Comparison of ENCODE assay signal across 8 mouse cellular contexts in the genomic region with DNA sequence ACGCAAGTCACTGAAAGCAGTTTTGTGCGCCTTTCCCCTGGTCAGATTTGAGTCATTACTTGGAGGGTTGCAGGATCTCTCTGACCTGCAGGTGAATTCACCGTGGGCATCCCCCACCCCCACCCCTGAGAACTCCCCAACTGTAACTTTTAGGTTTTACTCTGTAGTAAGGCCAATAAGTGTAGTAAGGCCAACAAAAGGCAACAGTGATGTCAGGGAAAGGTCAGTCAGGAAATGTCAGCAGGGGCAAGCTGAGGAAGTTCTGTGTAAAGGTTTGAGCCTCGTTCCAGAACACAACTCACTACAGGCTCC. TPM values are rescaled to one million over a fixed set of nuclear protein-coding genes. Genes with fewer than 3 reads are reported as not detected.
DNase-seq lines count a peak whose midpoint lies in the region; ATAC-seq and TF ChIP-seq lines count a peak whose summit lies in the region.

No protein-coding gene starts in this region.

- no peak for ATAC-seq in lung, postnatal 0 days
- no peak for ATAC-seq in forebrain, embryonic 12.5 days (ENCODE audit: low FRiP score)
- ATAC-seq in liver, embryonic 11.5 days (replicated peaks; ENCODE audit: low FRiP score): no peak
- no peak for ATAC-seq in stomach, embryonic 14.5 days (ENCODE audit: insufficient number of reproducible peaks, insufficient read depth, low FRiP score, low read depth)

- peak overlapping the region; percentile 99 for H3K4me2 ChIP-seq in lung, postnatal 0 days (replicated peaks; ENCODE audit: low read depth, low read length)
- peak overlapping the region; percentile 97 for H3K4me2 ChIP-seq in forebrain, embryonic 12.5 days
- peak overlapping the region; percentile 95 for H3K4me2 ChIP-seq in liver, embryonic 11.5 days
- H3K4me2 ChIP-seq in stomach, embryonic 14.5 days (replicated peaks; ENCODE audit: low read depth, low read length): peak overlapping the region; percentile 94

- H3K9me3 ChIP-seq in lung, postnatal 0 days (ENCODE audit: low read length): no peaks in the 10 kb centered on the region
- H3K9me3 ChIP-seq in forebrain, embryonic 12.5 days: no peaks in the 10 kb centered on the region
- H3K9me3 ChIP-seq in liver, embryonic 11.5 days (ENCODE audit: control insufficient read depth, low read length): no peaks in the 10 kb centered on the region
- H3K9me3 ChIP-seq in stomach, embryonic 14.5 days (ENCODE audit: control insufficient read depth, low read depth, low read length): no peaks in the 10 kb centered on the region

- H3K9ac ChIP-seq in lung, postnatal 0 days (replicated peaks; ENCODE audit: low read depth): peak overlapping the region; percentile 71; the same call in 1 of the 2 replicates
- H3K9ac ChIP-seq in forebrain, embryonic 12.5 days: peak overlapping the region; percentile 91
- 0 out of 2 replicates have a peak overlapping the region, but pooled peaks have one; percentile 16 for H3K9ac ChIP-seq in liver, embryonic 11.5 days (ENCODE audit: low read depth, low read length)
- 0 out of 2 replicates have a peak overlapping the region, but pooled peaks have one; percentile 84 for H3K9ac ChIP-seq in stomach, embryonic 14.5 days (replicated peaks; ENCODE audit: low read depth, low read length)

- DNase-seq in lung, postnatal 0 days (ENCODE audit: low spot score): peak; percentile 47
- DNase-seq in lung, postnatal 4 days: no peak
- no peak for DNase-seq in liver, embryonic 11.5 days (ENCODE audit: low spot score)
- DNase-seq in urinary bladder, adult 2 months (ENCODE audit: low spot score): no peak
- no peak for DNase-seq in adrenal gland, adult 2 months
- DNase-seq in ovary, postnatal 36 days (ENCODE audit: low spot score): no peak

- H3K36me3 ChIP-seq in lung, postnatal 0 days (ENCODE audit: insufficient read depth, low read length): no peaks in the 10 kb centered on the region
- H3K36me3 ChIP-seq in forebrain, embryonic 12.5 days (replicated peaks): peaks cover 11% of the 10 kb centered on the region; the same call in 1 of the 2 replicates
- no peaks in the 10 kb centered on the region; the same call in 1 of the 2 replicates for H3K36me3 ChIP-seq in liver, embryonic 11.5 days (ENCODE audit: control insufficient read depth, insufficient read depth, low read length)
- H3K36me3 ChIP-seq in stomach, embryonic 14.5 days (ENCODE audit: control insufficient read depth, insufficient read depth, low read length): no peaks in the 10 kb centered on the region

- peak overlapping the region; percentile 96 for H3K4me3 ChIP-seq in lung, postnatal 0 days (ENCODE audit: low read depth, low read length)
- H3K4me3 ChIP-seq in forebrain, embryonic 12.5 days (replicated peaks): peak overlapping the region; percentile 97
- H3K4me3 ChIP-seq in liver, embryonic 11.5 days (ENCODE audit: low read depth, low read length): peak overlapping the region; percentile 99
- H3K4me3 ChIP-seq in stomach, embryonic 14.5 days (ENCODE audit: low read depth, low read length): peak overlapping the region; percentile 99

- WGBS in lung, postnatal 0 days: 12% methylated on average over 4 of the region's 4 CpGs
- 14% methylated on average over 4 of the region's 4 CpGs for WGBS in forebrain, embryonic 12.5 days
- WGBS in liver, embryonic 11.5 days: 5% methylated on average over 4 of the region's 4 CpGs
- WGBS in stomach, embryonic 14.5 days: 13% methylated on average over 4 of the region's 4 CpGs

- H3K4me1 ChIP-seq in lung, postnatal 0 days (ENCODE audit: insufficient read depth, low read depth, low read length): peaks cover 12% of the 10 kb centered on the region; the same call in 1 of the 2 replicates
- H3K4me1 ChIP-seq in forebrain, embryonic 12.5 days: peaks cover 24% of the 10 kb centered on the region
- peaks cover 45% of the 10 kb centered on the region for H3K4me1 ChIP-seq in liver, embryonic 11.5 days (replicated peaks; ENCODE audit: control insufficient read depth, insufficient read depth, low read length)
- H3K4me1 ChIP-seq in stomach, embryonic 14.5 days (ENCODE audit: control insufficient read depth, insufficient read depth, low read length): peaks cover 14% of the 10 kb centered on the region; the same call in 1 of the 2 replicates

- H3K27me3 ChIP-seq in lung, postnatal 0 days (replicated peaks; ENCODE audit: insufficient read depth, low read length): no peaks in the 10 kb centered on the region
- no peaks in the 10 kb centered on the region for H3K27me3 ChIP-seq in forebrain, embryonic 12.5 days
- H3K27me3 ChIP-seq in liver, embryonic 11.5 days (replicated peaks; ENCODE audit: control insufficient read depth, insufficient read depth, low read length): no peaks in the 10 kb centered on the region
- H3K27me3 ChIP-seq in stomach, embryonic 14.5 days (ENCODE audit: control insufficient read depth, insufficient read depth, low read length): no peaks in the 10 kb centered on the region

- peak; percentile 9; the same call in 1 of the 2 replicates for TF ChIP-seq CTCF in lung, postnatal 0 days (IDR thresholded peaks at IDR 0.05)

- no peak for TF ChIP-seq EP300 in lung, postnatal 0 days (IDR thresholded peaks at IDR 0.05)

- H3K27ac ChIP-seq in lung, postnatal 0 days (ENCODE audit: low read length): peak overlapping the region; percentile 68
- H3K27ac ChIP-seq in forebrain, embryonic 12.5 days: no peak overlapping the region
- H3K27ac ChIP-seq in liver, embryonic 11.5 days (ENCODE audit: low read depth, low read length): no peak overlapping the region
- H3K27ac ChIP-seq in stomach, embryonic 14.5 days (ENCODE audit: low read length): no peak overlapping the region

RNA-seq across cellular contexts. Expression of gene Atmin, which starts 1.1 kb away (rescaled TPM):
- 8.7 and 9.7 TPM in 2 replicates for polyA plus RNA-seq in lung, postnatal 0 days (2015; fragmentation: Nextera tagmentation; extraction: Ambion mirVana)
- 17.9 and 18.5 TPM in 2 replicates for polyA plus RNA-seq in forebrain, embryonic 12.5 days (2016; fragmentation: Nextera tagmentation; extraction: Ambion mirVana)
- 13.1 and 13.3 TPM in 2 replicates for polyA plus RNA-seq in liver, embryonic 11.5 days (2014; fragmentation: Nextera tagmentation; extraction: Ambion mirVana)
- polyA plus RNA-seq in stomach, embryonic 14.5 days (2014; fragmentation: Nextera tagmentation; extraction: Ambion mirVana): 10.9 and 12.2 TPM in 2 replicates
- 11.2 and 13.4 TPM in 2 replicates for polyA plus RNA-seq in urinary bladder, adult 2 months (2012; rRNA removed)
- total RNA-seq in adrenal gland, adult 2 months (2021): 10 to 100 TPM; 23.6 to 23.7 TPM
- 10.1 and 10.4 TPM in 2 replicates for polyA plus RNA-seq in adrenal gland, adult 2 months (2012; rRNA removed)

RNA-seq across cellular contexts. Expression of gene Cenpn, which starts 22.8 kb away (rescaled TPM):
- 2.7 and 3.7 TPM in 2 replicates for polyA plus RNA-seq in lung, postnatal 0 days (2015; fragmentation: Nextera tagmentation; extraction: Ambion mirVana)
- polyA plus RNA-seq in forebrain, embryonic 12.5 days (2016; fragmentation: Nextera tagmentation; extraction: Ambion mirVana): 43.5 and 45.8 TPM in 2 replicates
- 53.9 and 56.9 TPM in 2 replicates for polyA plus RNA-seq in liver, embryonic 11.5 days (2014; fragmentation: Nextera tagmentation; extraction: Ambion mirVana)
- 42.1 and 43.6 TPM in 2 replicates for polyA plus RNA-seq in stomach, embryonic 14.5 days (2014; fragmentation: Nextera tagmentation; extraction: Ambion mirVana)
- polyA plus RNA-seq in urinary bladder, adult 2 months (2012; rRNA removed): 2.2 and 2.8 TPM in 2 replicates
- 1 to 10 TPM; 3.3 to 3.9 TPM for total RNA-seq in adrenal gland, adult 2 months (2021)
- 1.7 and 2.6 TPM in 2 replicates for polyA plus RNA-seq in adrenal gland, adult 2 months (2012; rRNA removed)

RNA-seq across cellular contexts. Expression of gene Cmc2, which starts 23.1 kb away (rescaled TPM):
- polyA plus RNA-seq in lung, postnatal 0 days (2015; fragmentation: Nextera tagmentation; extraction: Ambion mirVana): 28.6 and 36.6 TPM in 2 replicates
- 73.6 and 78.2 TPM in 2 replicates for polyA plus RNA-seq in forebrain, embryonic 12.5 days (2016; fragmentation: Nextera tagmentation; extraction: Ambion mirVana)
- 94.4 and 101 TPM in 2 replicates for polyA plus RNA-seq in liver, embryonic 11.5 days (2014; fragmentation: Nextera tagmentation; extraction: Ambion mirVana)
- polyA plus RNA-seq in stomach, embryonic 14.5 days (2014; fragmentation: Nextera tagmentation; extraction: Ambion mirVana): 73.4 and 86.0 TPM in 2 replicates
- polyA plus RNA-seq in urinary bladder, adult 2 months (2012; rRNA removed): 10.1 and 11.3 TPM in 2 replicates
- total RNA-seq in adrenal gland, adult 2 months (2021): 10 to 100 TPM; 55.5 to 72.8 TPM
- 6.9 and 7.6 TPM in 2 replicates for polyA plus RNA-seq in adrenal gland, adult 2 months (2012; rRNA removed)

RNA-seq across cellular contexts. Expression of gene 1700030J22Rik, which starts 34.4 kb away (rescaled TPM):
- polyA plus RNA-seq in lung, postnatal 0 days (2015; fragmentation: Nextera tagmentation; extraction: Ambion mirVana): 2.6 TPM in 2 replicates
- 4.5 and 5.4 TPM in 2 replicates for polyA plus RNA-seq in forebrain, embryonic 12.5 days (2016; fragmentation: Nextera tagmentation; extraction: Ambion mirVana)
- 0.63 and 0.88 TPM in 2 replicates for polyA plus RNA-seq in liver, embryonic 11.5 days (2014; fragmentation: Nextera tagmentation; extraction: Ambion mirVana)
- 1.5 and 2.0 TPM in 2 replicates for polyA plus RNA-seq in stomach, embryonic 14.5 days (2014; fragmentation: Nextera tagmentation; extraction: Ambion mirVana)
- polyA plus RNA-seq in urinary bladder, adult 2 months (2012; rRNA removed): 0.47 TPM in 2 replicates
- 1 to 10 TPM; 1.6 to 2.8 TPM for total RNA-seq in adrenal gland, adult 2 months (2021)
- polyA plus RNA-seq in adrenal gland, adult 2 months (2012; rRNA removed): 0.18 and 0.32 TPM in 2 replicates

RNA-seq across cellular contexts. Expression of gene Gcsh, which starts 49.0 kb away (rescaled TPM):
- 40.1 and 47.2 TPM in 2 replicates for polyA plus RNA-seq in lung, postnatal 0 days (2015; fragmentation: Nextera tagmentation; extraction: Ambion mirVana)
- 113 and 127 TPM in 2 replicates for polyA plus RNA-seq in forebrain, embryonic 12.5 days (2016; fragmentation: Nextera tagmentation; extraction: Ambion mirVana)
- 147 and 149 TPM in 2 replicates for polyA plus RNA-seq in liver, embryonic 11.5 days (2014; fragmentation: Nextera tagmentation; extraction: Ambion mirVana)
- polyA plus RNA-seq in stomach, embryonic 14.5 days (2014; fragmentation: Nextera tagmentation; extraction: Ambion mirVana): 143 and 152 TPM in 2 replicates
- polyA plus RNA-seq in urinary bladder, adult 2 months (2012; rRNA removed): 60.5 and 70.1 TPM in 2 replicates
- 100 to 1,000 TPM; 113 to 195 TPM for total RNA-seq in adrenal gland, adult 2 months (2021)
- polyA plus RNA-seq in adrenal gland, adult 2 months (2012; rRNA removed): 45.9 and 60.4 TPM in 2 replicates

Comparison
In these comparisons a context has a peak if more than half of its experiments do, and no peak if none do; other contexts are left out.
1. H3K9ac ChIP-seq: peak in every context shown above with its lines; median percentile 91 in forebrain, embryonic 12.5 days; 84 in stomach, embryonic 14.5 days; 71 in lung, postnatal 0 days; 16 in liver, embryonic 11.5 days.